Mouse (Mus musculus): ENCODE data around the gene Dntt. TPM values are rescaled to one million over a fixed set of nuclear protein-coding genes. Genes with fewer than 3 reads are reported as not detected.

The Dntt gene
- polyA plus RNA-seq (2015; fragmentation: Illumina TruSeq; extraction: RNeasy Lipid Tissue Mini Kit (QIAGEN cat#74804); ENCODE audit: insufficient read depth, low replicate concordance), result 3.1 TPM

DNA sequence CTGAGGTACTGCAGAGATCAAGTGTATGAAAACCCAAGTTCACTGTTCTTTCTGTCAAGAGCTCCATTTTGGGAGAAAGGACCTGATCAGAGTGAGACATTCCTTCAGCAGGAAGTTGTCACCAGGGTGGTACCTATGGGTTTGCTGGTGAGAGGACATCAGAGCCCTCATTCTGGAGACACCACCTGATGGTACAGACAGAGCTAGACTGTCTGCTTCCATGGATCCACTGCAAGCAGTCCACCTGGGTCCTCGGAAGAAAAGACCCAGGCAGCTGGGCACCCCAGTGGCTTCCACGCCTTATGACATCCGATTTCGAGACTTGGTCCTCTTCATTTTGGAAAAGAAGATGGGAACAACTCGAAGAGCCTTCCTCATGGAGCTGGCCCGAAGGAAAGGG, at the start of gene Dntt:
TSS of gene Dntt (plus strand) at position 57 of the 400 bp plus-strand sequence.

DNA sequence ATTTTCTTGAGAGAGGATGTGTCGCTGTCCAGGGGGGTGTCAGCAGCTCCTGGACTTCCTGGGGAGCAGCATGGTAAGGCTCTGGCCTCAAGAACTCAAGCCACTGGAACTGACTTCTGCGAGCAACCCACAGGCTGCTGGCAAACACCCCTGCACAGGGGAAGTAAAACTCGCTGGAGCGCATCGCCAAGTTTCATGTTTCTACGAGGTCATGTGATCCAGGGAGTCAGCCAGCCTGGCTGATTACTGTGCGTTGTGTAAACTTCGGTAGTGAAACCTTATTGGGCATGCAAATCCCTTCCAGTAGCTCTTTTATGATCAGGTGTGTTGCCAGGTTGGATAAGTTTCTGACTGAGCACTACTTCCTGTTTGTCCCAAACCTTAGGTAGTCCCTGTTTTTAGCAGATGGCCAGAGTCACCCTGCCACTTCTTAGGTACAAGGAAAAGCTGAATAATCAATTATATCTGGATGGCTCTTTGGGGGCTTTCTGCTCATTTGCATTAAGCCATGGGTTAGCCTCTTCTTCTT, 35.0 kb upstream of the Dntt start, which contains the start of gene Blnk:
TSS of gene Blnk (minus strand) at position 479 of the 529 bp plus-strand sequence.

DNA sequence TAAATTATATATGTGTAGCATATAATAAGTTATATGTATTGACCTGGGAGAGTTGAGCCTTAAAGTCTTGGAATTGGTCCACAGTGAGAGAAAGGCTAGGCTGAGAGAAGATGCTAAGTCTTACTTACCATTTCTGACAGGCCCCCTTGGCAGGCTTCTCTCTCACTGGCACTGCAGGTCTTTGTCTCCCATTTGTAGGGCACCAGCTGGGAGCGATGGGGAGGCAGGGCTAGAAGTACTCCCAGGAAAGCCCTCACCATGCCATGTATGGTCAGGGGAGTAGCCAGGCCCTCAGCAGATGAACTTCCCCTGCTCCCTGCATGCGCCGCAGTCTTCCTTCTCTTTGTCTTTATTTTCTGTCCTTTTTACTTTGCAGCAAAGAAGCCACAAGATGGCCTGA, 47.8 kb downstream of the Dntt start, which contains the start of gene Opalin:
TSS of gene Opalin (minus strand) at position 208 of the 400 bp plus-strand sequence.

Other genes with a start within 250 kb of the Dntt start
- gene Ccnj, start 198.0 kb upstream of the Dntt start, polyA plus RNA-seq (2015; fragmentation: Illumina TruSeq; extraction: RNeasy Lipid Tissue Mini Kit (QIAGEN cat#74804); ENCODE audit: insufficient read depth, low replicate concordance), result 15.0 TPM
- 28.8 TPM for gene Zfp518a, start 134.6 kb upstream of the Dntt start, polyA plus RNA-seq (2015; fragmentation: Illumina TruSeq; extraction: RNeasy Lipid Tissue Mini Kit (QIAGEN cat#74804); ENCODE audit: insufficient read depth, low replicate concordance)
- gene Blnk, start 34.7 kb upstream of the Dntt start, polyA plus RNA-seq (2015; fragmentation: Illumina TruSeq; extraction: RNeasy Lipid Tissue Mini Kit (QIAGEN cat#74804); ENCODE audit: insufficient read depth, low replicate concordance), result 171 TPM
- gene Opalin, start 47.8 kb downstream of the Dntt start, polyA plus RNA-seq (2015; fragmentation: Illumina TruSeq; extraction: RNeasy Lipid Tissue Mini Kit (QIAGEN cat#74804); ENCODE audit: insufficient read depth, low replicate concordance), result not detected
- not detected for gene Tll2, start 177.6 kb downstream of the Dntt start, polyA plus RNA-seq (2015; fragmentation: Illumina TruSeq; extraction: RNeasy Lipid Tissue Mini Kit (QIAGEN cat#74804); ENCODE audit: insufficient read depth, low replicate concordance)
- gene Tm9sf3, start 234.7 kb downstream of the Dntt start, polyA plus RNA-seq (2015; fragmentation: Illumina TruSeq; extraction: RNeasy Lipid Tissue Mini Kit (QIAGEN cat#74804); ENCODE audit: insufficient read depth, low replicate concordance), result 230 TPM

Measured in spleen, adult 10 weeks (tissue).